Mouse (Mus musculus): ENCODE measurements at regions not wholly inside any gene's neighbourhood (a gene's known extent, or its start where the extent isn't known, plus 50 kb on each side); places are given as distances from the start of the nearest gene placed in this dataset.

DNA sequence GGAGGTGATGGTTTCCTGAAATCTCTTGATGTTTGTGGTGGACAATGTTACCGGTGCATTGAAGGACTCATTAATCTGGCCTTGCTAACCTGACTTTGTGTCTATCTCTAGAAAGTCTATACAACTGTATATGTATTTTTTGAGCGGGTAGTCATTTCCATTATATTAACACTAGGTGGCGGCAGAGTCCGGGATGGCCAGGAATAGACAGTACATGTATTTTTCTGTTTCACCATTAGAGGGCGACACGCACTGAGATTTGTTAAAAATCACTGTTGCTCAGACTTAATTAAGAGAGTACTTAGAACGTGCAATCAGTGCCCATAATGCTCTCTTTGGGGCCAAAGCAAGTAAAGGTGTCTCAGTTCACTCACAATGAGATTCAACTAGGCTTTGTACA is 146.1 kb upstream of the Il1rapl2 start:
- peak; percentile 1 for DNase-seq (ENCODE audit: extremely low spot score)
